Mouse (Mus musculus) limb, embryonic 12.5 days (tissue): ENCODE measurements around the gene Lamc3. TPM values are rescaled to one million over a fixed set of nuclear protein-coding genes. Genes with fewer than 3 reads are reported as not detected.

Experiments used
- ATAC-seq: fragments of 200-750 bp; cut with Nextera tagmentation; 2 replicates; pipeline ENCODE4 v1.8.0; 2017; ENCODE audit warnings: low read depth, moderate TSS enrichment; ENCODE audit not compliant: insufficient number of reproducible peaks, insufficient read depth, low FRiP score, low TSS enrichment
- H3K27ac ChIP-seq: fragments of 300-500 bp; sonication (generic); 2 replicates; pipeline ENCODE4 v1.5.1; 2016; ENCODE audit warnings: mild to moderate bottlenecking, moderate library complexity
- H3K27me3 ChIP-seq: fragments of 300-500 bp; sonication (generic); 2 replicates; pipeline ENCODE4 v1.6.1; 2016; ENCODE audit warnings: mild to moderate bottlenecking, moderate library complexity
- H3K36me3 ChIP-seq: fragments of 300-500 bp; sonication (generic); 2 replicates; pipeline ENCODE4 v1.6.1; 2016; ENCODE audit warnings: mild to moderate bottlenecking, moderate library complexity
- H3K4me1 ChIP-seq: fragments of 300-500 bp; sonication (generic); replicated peaks from 2 replicates; pipeline ENCODE4 v1.6.1; 2016
- H3K4me2 ChIP-seq: fragments of 300-500 bp; sonication (generic); 2 replicates; pipeline ENCODE4 v1.6.1; 2016; ENCODE audit warnings: mild to moderate bottlenecking, moderate library complexity
- H3K4me3 ChIP-seq: fragments of 300-500 bp; sonication (generic); replicated peaks from 2 replicates; pipeline ENCODE4 v1.5.1; 2016; ENCODE audit warnings: mild to moderate bottlenecking
- H3K9ac ChIP-seq: fragments of 300-500 bp; sonication (generic); replicated peaks from 2 replicates; pipeline ENCODE4 v1.6.1; 2016; ENCODE audit warnings: mild to moderate bottlenecking, moderate library complexity
- H3K9me3 ChIP-seq: fragments of 300-500 bp; sonication (generic); 2 replicates; pipeline ENCODE4 v1.6.1; 2016; ENCODE audit warnings: mild to moderate bottlenecking, moderate library complexity
- WGBS: fragments of 180-500 bp; shearing (Covaris S2); methylation state at CpG from one replicate; pipeline ENCODE4 v1.1.7; 2016; 5-methylcytosine and 5-hydroxymethylcytosine counted together
- polyA plus RNA-seq: library from polyadenylated mRNA; unstranded; fragments of >200 nt; fragmentation: Nextera tagmentation; extraction: Ambion mirVana; gene quantifications from 2 replicates; pipeline ENCODE4 v1.2.1, GENCODE M21; 2016

Lamc3 gene
- polyA plus RNA-seq, 1 experiment from 2014 or later: 0.21 TPM

- ATAC-seq: peak; percentile 98
- Histone ChIP-seq H3K27ac (peak within 1 kb of the TSS; percentile 81), H3K4me2 (peak within 1 kb of the TSS; percentile 81), H3K9me3 (no peaks in the 10 kb centered on the region), H3K4me1 (peaks cover 18% of the 10 kb centered on the region), H3K36me3 (peaks cover 62% of the 10 kb centered on the region), H3K9ac (peak within 1 kb of the TSS; percentile 93), H3K4me3 (peak within 1 kb of the TSS; percentile 96), H3K27me3 (no peaks in the 10 kb centered on the region)
- WGBS: under 1% methylated on average over 60 of the region's 60 CpGs
Measured at GRCm38 (mm10) chr2:31974141-31974808, 87.2 kb downstream of the Lamc3 start, which contains the start of gene Nup214. Gene Nup214 (plus strand): TSS chr2:31974436.

GRCm38 (mm10) chr2:31974809-31975371, 87.8 kb downstream of the Lamc3 start:
- Histone ChIP-seq H3K4me1 (peaks cover 18% of the 10 kb centered on the region), H3K27me3 (no peaks in the 10 kb centered on the region), H3K4me2 (peak overlapping the region; percentile 81), H3K9ac (peak overlapping the region; percentile 93), H3K4me3 (peak overlapping the region; percentile 96), H3K27ac (peak overlapping the region; percentile 66; the same call in 1 of the 2 replicates), H3K36me3 (peaks cover 62% of the 10 kb centered on the region), H3K9me3 (no peaks in the 10 kb centered on the region)
- no peak for ATAC-seq
- WGBS: 10% methylated on average over 13 of the region's 13 CpGs

- H3K9ac ChIP-seq: no peak overlapping the region
- H3K4me3 ChIP-seq: no peak overlapping the region
- H3K27ac ChIP-seq: no peak overlapping the region
- no peaks in the 10 kb centered on the region for H3K9me3 ChIP-seq
- ATAC-seq: no peak
- no peaks in the 10 kb centered on the region for H3K27me3 ChIP-seq
- 90% methylated on average over 1 of the region's 1 CpGs for WGBS
- peaks cover 98% of the 10 kb centered on the region for H3K36me3 ChIP-seq
- H3K4me2 ChIP-seq: no peak overlapping the region
- H3K4me1 ChIP-seq: no peaks in the 10 kb centered on the region
Measured at GRCm38 (mm10) chr2:31987774-31988173, 100.7 kb downstream of the Lamc3 start.

GRCm38 (mm10) chr2:31990961-31991360, 103.9 kb downstream of the Lamc3 start:
- H3K4me1 ChIP-seq: no peaks in the 10 kb centered on the region
- H3K4me3 ChIP-seq: no peak overlapping the region
- H3K27ac ChIP-seq: no peak overlapping the region
- H3K4me2 ChIP-seq: no peak overlapping the region
- H3K9ac ChIP-seq: no peak overlapping the region
- H3K36me3 ChIP-seq: peaks cover 97% of the 10 kb centered on the region
- ATAC-seq: no peak
- H3K9me3 ChIP-seq: no peaks in the 10 kb centered on the region
- 95% methylated on average over 4 of the region's 4 CpGs for WGBS
- no peaks in the 10 kb centered on the region for H3K27me3 ChIP-seq

- Histone ChIP-seq H3K9me3 (no peaks in the 10 kb centered on the region), H3K4me1 (no peaks in the 10 kb centered on the region), H3K36me3 (peaks cover 97% of the 10 kb centered on the region), H3K4me3 (no peak overlapping the region), H3K27ac (no peak overlapping the region), H3K4me2 (no peak overlapping the region), H3K9ac (no peak overlapping the region), H3K27me3 (no peaks in the 10 kb centered on the region)
- ATAC-seq: no peak
- 95% methylated on average over 9 of the region's 9 CpGs for WGBS
Measured at GRCm38 (mm10) chr2:31994896-31995295, 107.8 kb downstream of the Lamc3 start.

- no peak overlapping the region for H3K4me3 ChIP-seq
- H3K4me2 ChIP-seq: no peak overlapping the region
- no peaks in the 10 kb centered on the region for H3K9me3 ChIP-seq
- WGBS: 94% methylated on average over 13 of the region's 13 CpGs
- H3K36me3 ChIP-seq: peaks cover 95% of the 10 kb centered on the region
- no peak for ATAC-seq
- no peaks in the 10 kb centered on the region for H3K4me1 ChIP-seq
- H3K27me3 ChIP-seq: no peaks in the 10 kb centered on the region
- no peak overlapping the region for H3K9ac ChIP-seq
- no peak overlapping the region for H3K27ac ChIP-seq
Measured at GRCm38 (mm10) chr2:31996060-31996459, 109.0 kb downstream of the Lamc3 start.

Other genes with a start within 250 kb of the Lamc3 start
- 0.66 TPM in 1 of 2 replicates, not detected in the other for gene Prdm12, start 247.3 kb upstream of the Lamc3 start, polyA plus RNA-seq
- gene Exosc2, start 216.6 kb upstream of the Lamc3 start, polyA plus RNA-seq: 88.3 and 94.9 TPM in 2 replicates
- 63.0 and 72.2 TPM in 2 replicates for gene Abl1, start 198.9 kb upstream of the Lamc3 start, polyA plus RNA-seq
- gene Qrfp, start 76.7 kb upstream of the Lamc3 start, polyA plus RNA-seq: 0.20 and 0.34 TPM in 2 replicates
- 0.06 and 0.13 TPM in 2 replicates for gene Fibcd1, start 41.3 kb upstream of the Lamc3 start, polyA plus RNA-seq
- gene Aif1l, start 62.8 kb downstream of the Lamc3 start, polyA plus RNA-seq: 86.6 and 100 TPM in 2 replicates
- 76.4 and 87.4 TPM in 2 replicates for gene Nup214, start 87.1 kb downstream of the Lamc3 start, polyA plus RNA-seq
- gene Fam78a, start 197.6 kb downstream of the Lamc3 start, polyA plus RNA-seq: 4.0 and 4.4 TPM in 2 replicates
- 5.0 and 5.7 TPM in 2 replicates for gene Plpp7, start 208.2 kb downstream of the Lamc3 start, polyA plus RNA-seq